Mouse (Mus musculus): Measurements from ENCODE around the gene Lgalsl. TPM values are rescaled to one million over a fixed set of nuclear protein-coding genes. Genes with fewer than 3 reads are reported as not detected.

The Lgalsl gene
- total and polyA plus RNA-seq, 3 experiments, result 11.9 to 21.1 TPM; not detected in 1

DNA sequence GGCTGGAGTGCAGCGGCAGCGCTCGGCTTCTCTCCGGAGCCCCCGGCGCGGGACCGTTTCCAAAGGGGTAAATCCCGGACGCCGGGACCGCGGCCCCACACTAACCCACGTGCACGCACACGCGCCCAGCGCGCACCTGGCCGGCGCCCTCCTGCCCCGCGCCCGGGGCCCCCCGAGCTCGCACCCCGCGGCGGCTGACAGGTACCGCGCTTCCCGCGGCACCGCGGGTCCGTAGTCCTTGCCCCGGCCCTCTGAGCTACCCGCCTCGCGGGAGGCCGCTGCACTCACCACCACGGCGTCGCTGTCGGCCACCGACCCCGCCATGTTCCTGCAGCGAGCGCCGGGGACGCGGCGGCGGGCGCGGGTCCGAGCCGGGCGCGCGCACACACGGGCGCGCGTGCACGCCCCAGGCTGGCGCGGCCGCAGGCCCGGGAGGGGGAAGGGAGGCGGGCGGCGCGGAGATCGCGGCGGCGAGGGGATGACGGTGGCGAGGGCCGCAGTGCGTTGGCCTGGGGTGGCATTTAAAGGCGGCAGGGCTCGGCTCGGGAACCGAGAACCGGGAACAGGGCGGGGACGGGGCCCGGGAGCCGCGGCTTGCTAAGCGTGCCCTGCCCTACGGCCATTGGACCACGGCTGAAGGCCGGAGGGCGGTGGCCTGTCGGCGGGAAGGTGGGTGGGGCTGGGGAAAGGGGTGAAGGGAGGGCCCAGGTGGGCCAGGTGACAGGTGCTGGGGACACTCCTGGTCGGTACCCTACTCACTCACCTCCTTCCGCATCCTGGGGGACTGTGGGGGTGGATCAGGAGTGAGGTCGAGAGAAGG, at the start of gene Lgalsl (continued):
- peak; percentile 59 for TF ChIP-seq MXI1 (IDR thresholded peaks at IDR 0.05; ENCODE audit: low read depth, low read length)
- no peak for TF ChIP-seq ZNF384 (IDR thresholded peaks at IDR 0.05; ENCODE audit: low read depth, low read length)
- TF ChIP-seq POLR2A (IDR thresholded peaks at IDR 0.05; ENCODE audit: control insufficient read depth in 1 of 2, insufficient read depth in 1 of 2, low read depth in 1 of 2, low read length in 2 of 2, poor library complexity in 1 of 2), result peak; percentile 58 to 61; a peak in 2 of 4 replicates
- 0 out of 2 replicates have a peak, but pooled peaks have one; percentile 22 for TF ChIP-seq UBTF (IDR thresholded peaks at IDR 0.05; ENCODE audit: borderline replicate concordance, insufficient read depth, low read depth, low read length)

- Histone ChIP-seq H3K27me3 (ENCODE audit: control insufficient read depth in 1 of 2, insufficient read depth in 2 of 2, low read length in 2 of 2) (peaks cover 0 to 4% of the 10 kb centered on the region in 2 experiments; a peak in 1 of 4 replicates), H3K27ac (ENCODE audit: control insufficient read depth, low read depth, low read length) (no peak overlapping the region), H3K9me3 (replicated peaks; ENCODE audit: insufficient read depth, low read length) (no peaks in the 10 kb centered on the region), H3K79me2 (ENCODE audit: control insufficient read depth, insufficient read depth, low read length, poor library complexity) (no peaks in the 10 kb centered on the region), H3K4me1 (ENCODE audit: control insufficient read depth in 1 of 2, insufficient read depth in 2 of 2, low read length in 2 of 2) (no peaks in the 10 kb centered on the region), H3K36me3 (ENCODE audit: control insufficient read depth in 1 of 2, insufficient read depth in 2 of 2, low read length in 2 of 2) (no peaks in the 10 kb centered on the region), H3K9ac (ENCODE audit: control insufficient read depth, low read depth, low read length, poor library complexity, severe bottlenecking) (no peak overlapping the region), H3K4me3 (ENCODE audit: control insufficient read depth in 1 of 2, insufficient read depth in 1 of 2, low read depth in 2 of 2, low read length in 2 of 2) (no peak overlapping the region)
- no peak for DNase-seq (ENCODE audit: low read depth, low spot score)
- no peak for TF ChIP-seq USF1 (IDR thresholded peaks at IDR 0.05; ENCODE audit: low read depth, low read length)
- no peak for TF ChIP-seq EP300 (IDR thresholded peaks at IDR 0.05; ENCODE audit: low read depth in 1 of 2, low read length in 2 of 2)
- no peak for TF ChIP-seq POLR2AphosphoS2 (IDR thresholded peaks at IDR 0.05; ENCODE audit: low read length)
- TF ChIP-seq TCF12 (IDR thresholded peaks at IDR 0.05; ENCODE audit: low read depth, low read length), result no peak
- no peak for TF ChIP-seq UBTF (IDR thresholded peaks at IDR 0.05; ENCODE audit: borderline replicate concordance, insufficient read depth, low read depth, low read length)
- no peak for TF ChIP-seq MAX (IDR thresholded peaks at IDR 0.05; ENCODE audit: low read length)
- no peak for TF ChIP-seq NELFE (IDR thresholded peaks at IDR 0.05; ENCODE audit: low read depth, low read length)
- no peak for TF ChIP-seq ZC3H11A (IDR thresholded peaks at IDR 0.05; ENCODE audit: low read depth, low read length)
- TF ChIP-seq MYB (IDR thresholded peaks at IDR 0.05; ENCODE audit: low read depth, low read length), result no peak
- TF ChIP-seq MAFK (IDR thresholded peaks at IDR 0.05; ENCODE audit: borderline replicate concordance, low read depth, low read length), result no peak
- no peak for TF ChIP-seq TBP (IDR thresholded peaks at IDR 0.05; ENCODE audit: low read depth, low read length)
- TF ChIP-seq CHD2 (IDR thresholded peaks at IDR 0.05; ENCODE audit: low read length), result no peak
- TF ChIP-seq ELF1 (IDR thresholded peaks at IDR 0.05; ENCODE audit: low read depth, low read length), result no peak
- no peak for TF ChIP-seq POLR2A (IDR thresholded peaks at IDR 0.05; ENCODE audit: control insufficient read depth in 1 of 2, insufficient read depth in 1 of 2, low read depth in 1 of 2, low read length in 2 of 2, poor library complexity in 1 of 2)
- no peak for TF ChIP-seq E2F4 (IDR thresholded peaks at IDR 0.05; ENCODE audit: borderline replicate concordance, low read depth, low read length)
- TF ChIP-seq ETS1 (IDR thresholded peaks at IDR 0.05; ENCODE audit: low read depth, low read length), result no peak
- TF ChIP-seq RAD21 (IDR thresholded peaks at IDR 0.05; ENCODE audit: low read depth, low read length), result no peak
- TF ChIP-seq MXI1 (IDR thresholded peaks at IDR 0.05; ENCODE audit: low read depth, low read length), result no peak
Measured at GRCm38 (mm10) chr11:20878644-20879043, 47.8 kb upstream of the Lgalsl start.

Measured in MEL (cell line).